Mouse (Mus musculus): ENCODE data around the gene Epha2.

- TF ChIP-seq CTCF (IDR thresholded peaks at IDR 0.05), result peak; percentile 93
- TF ChIP-seq EP300 (IDR thresholded peaks at IDR 0.05), result no peak
Observed at GRCm38 (mm10) chr4:141362937-141363548, 62.0 kb downstream of the Epha2 start.

Data from lung, postnatal 0 days (tissue).